Mouse (Mus musculus) heart, postnatal 36 days (tissue): Measurements from ENCODE around the gene Ascc1. TPM values are rescaled to one million over a fixed set of nuclear protein-coding genes. Genes with fewer than 3 reads are reported as not detected.
"Not testable (repeated sequence)": the region's sequence is repeated elsewhere in the genome, so short reads cannot be mapped to it uniquely, and the experiment has no call there.

ENCODE experiments used
- DNase-seq, 2 experiments: peaks; one replicate each; pipeline ENCODE4 v3.0.0; 2021 to 2022
- intact Hi-C: fragments of 180-260 bp; cut with DNase I; formaldehyde crosslinking; loops from one replicate; pipeline ENCODE4 v1.15.1; 2025
- microRNA-seq, 2 experiments: library from miRNA; unstranded; fragments of <30 nt; microRNA quantifications; one replicate each; pipeline ENCODE4 v1.2.0; 2021; ENCODE audit warnings: borderline number of aligned reads in 2 of 2
- total RNA-seq, 2 experiments: library from RNA; stranded (reverse); gene quantifications; 2 replicates each; pipeline ENCODE4 v1.2.3; 2021

Gene Ascc1
- total RNA-seq, 2 experiments from 2014 or later: 23.0 to 24.0 TPM

GRCm38 (mm10) chr10:60140751-60141150 lies 138.1 kb downstream of the Ascc1 start:
- intact Hi-C loops: no loop called here
- no peak for DNase-seq

GRCm38 (mm10) chr10:60141656-60142160 lies 139.1 kb downstream of the Ascc1 start:
- intact Hi-C loops: no loop called here

GRCm38 (mm10) chr10:60147510-60148047 lies 145.0 kb downstream of the Ascc1 start:
- intact Hi-C loops: loop anchor here (1.0 to 2.0 kb wide), 4 partner anchors 44 to 255 kb away; no protein-coding TSS in a partner anchor

More at GRCm38 (mm10) chr10:60141656-60142160, 139.1 kb downstream of the Ascc1 start:
- DNase-seq: no peak

GRCm38 (mm10) chr10:60148087-60148486 lies 145.5 kb downstream of the Ascc1 start:
- intact Hi-C loops: loop anchor here (1.0 kb wide), 3 partner anchors 43 to 97 kb away; no protein-coding TSS in a partner anchor
- peak; percentile 79 to 86 for DNase-seq

More at GRCm38 (mm10) chr10:60147510-60148047, 145.0 kb downstream of the Ascc1 start:
- not testable (repeated sequence) for DNase-seq

Small RNAs within 50 kb of the gene (microRNA-seq; reads per million reads assigned to microRNA genes)
- 0 reads per million in 2 experiments for gene Mir6906

Other genes starting within 250 kb of the Ascc1 start
- gene Dnajb12, start 123.2 kb upstream of the Ascc1 start, total RNA-seq: 10 to 100 TPM; 39.8 to 43.5 TPM
- 10 to 100 TPM; 37.1 to 64.2 TPM for gene Ddit4, start 51.0 kb upstream of the Ascc1 start, total RNA-seq
- 10 to 100 TPM; 68.1 to 73.7 TPM for gene Anapc16, start 330 bp downstream of the Ascc1 start, total RNA-seq
- gene Spock2, start 103.4 kb downstream of the Ascc1 start, total RNA-seq: 10 to 100 TPM; 16.7 to 20.1 TPM
- gene Chst3, start 216.5 kb downstream of the Ascc1 start, total RNA-seq: 1 to 10 TPM; 1.0 to 1.1 TPM